Mouse (Mus musculus) common myeloid progenitor, adult 5-6 weeks (primary cell): ENCODE data around the gene Jph3. TPM values are rescaled to one million over a fixed set of nuclear protein-coding genes. Genes with fewer than 3 reads are reported as not detected.

Experiments
- ATAC-seq: replicated peaks from 2 replicates; pipeline ENCODE4 v1.8.0; 2016; ENCODE audit warnings: low read depth, mild to moderate bottlenecking, moderate TSS enrichment, inconsistent platforms; ENCODE audit not compliant: poor library complexity, severe bottlenecking
- total RNA-seq: library from RNA; stranded (forward); fragments of 200-1000, 187-1606 nt; gene quantifications from 2 replicates; pipeline ENCODE4 v1.2.3, GENCODE M21; 2017

Gene Jph3
- total RNA-seq, 1 experiment from 2014 or later: not detected

DNA sequence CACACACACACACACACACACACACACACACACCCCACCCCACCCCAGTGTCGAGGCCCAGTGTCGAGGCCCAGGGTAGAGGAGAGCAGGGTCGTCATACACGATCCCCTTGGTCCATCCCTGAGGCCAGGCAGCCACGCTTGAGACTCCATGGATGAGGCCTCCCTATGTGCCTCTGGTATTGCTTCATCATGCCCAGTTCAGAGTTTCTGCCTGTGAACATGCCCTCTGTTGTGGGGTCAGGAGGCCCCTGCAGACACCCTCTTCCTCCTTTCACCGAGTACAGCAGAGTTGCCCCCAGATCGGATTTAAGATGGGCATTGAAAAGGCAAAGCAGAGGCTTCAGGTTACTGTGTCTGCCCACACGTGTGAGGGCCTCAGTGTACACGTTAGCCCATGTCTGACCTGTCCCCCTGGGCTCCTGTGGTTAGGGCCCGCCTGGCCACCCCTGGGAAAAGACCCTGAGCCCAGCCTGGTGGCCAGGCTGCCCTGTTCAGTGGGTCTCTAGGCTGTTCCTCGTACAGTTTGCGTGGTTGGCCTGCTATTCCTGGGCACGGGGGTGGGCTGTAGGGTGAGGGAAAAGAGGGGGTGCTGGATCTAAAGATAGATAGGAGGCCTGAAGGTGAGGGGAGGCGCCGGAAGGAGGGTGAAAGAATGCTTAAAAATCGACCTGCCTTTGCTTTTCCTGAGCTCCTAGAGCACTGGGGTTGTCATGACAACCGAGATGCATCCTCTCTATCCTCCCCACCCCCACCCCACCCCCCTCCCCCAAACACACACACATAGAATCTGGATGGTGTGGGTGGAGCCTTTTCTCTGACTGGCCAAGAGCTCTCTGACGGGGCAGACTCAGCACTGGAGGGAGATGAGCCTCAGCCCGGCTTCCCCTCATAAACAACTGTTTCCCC is 41.7 kb downstream of the Jph3 start:
- ATAC-seq: no peak

DNA sequence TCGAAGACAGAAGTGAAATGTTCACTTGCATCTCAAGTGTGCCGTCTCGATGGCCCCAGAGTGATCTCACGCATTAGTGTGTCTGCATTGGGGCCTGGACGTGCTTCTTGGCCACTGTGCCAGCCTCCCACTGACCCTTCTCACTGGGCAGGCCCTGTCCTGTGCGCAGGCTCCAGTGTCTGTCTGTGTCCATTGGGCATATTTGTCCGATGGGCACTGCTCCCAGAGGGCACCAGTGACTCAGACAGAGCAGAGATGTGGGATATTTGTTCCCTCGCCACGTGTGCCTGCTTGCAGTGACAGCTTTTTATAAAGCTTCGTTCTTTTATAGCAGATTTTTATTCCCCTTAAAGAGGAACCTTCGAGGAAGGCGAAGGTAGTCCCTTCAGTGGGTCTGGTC is 44.5 kb downstream of the Jph3 start:
- no peak for ATAC-seq

DNA sequence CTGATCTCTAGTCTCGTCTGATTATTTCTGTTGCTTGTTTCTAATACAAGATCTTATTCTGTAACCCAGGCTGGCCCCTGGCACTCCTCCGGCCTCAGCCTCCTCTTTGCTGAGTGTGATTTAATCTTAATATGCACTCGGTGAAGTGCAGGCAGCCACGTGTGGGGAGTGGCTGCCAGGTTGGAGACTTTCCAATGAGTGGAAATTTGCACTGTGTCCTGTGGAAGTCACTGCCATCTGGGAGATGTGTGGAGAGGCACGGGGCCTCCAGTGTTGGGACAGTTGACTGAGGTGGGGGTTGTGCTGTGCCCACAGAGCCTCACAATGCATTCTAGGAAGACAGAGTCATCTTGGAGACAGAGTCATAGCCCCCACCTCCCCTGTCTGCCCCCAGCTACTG is 53.1 kb downstream of the Jph3 start:
- no peak for ATAC-seq

DNA sequence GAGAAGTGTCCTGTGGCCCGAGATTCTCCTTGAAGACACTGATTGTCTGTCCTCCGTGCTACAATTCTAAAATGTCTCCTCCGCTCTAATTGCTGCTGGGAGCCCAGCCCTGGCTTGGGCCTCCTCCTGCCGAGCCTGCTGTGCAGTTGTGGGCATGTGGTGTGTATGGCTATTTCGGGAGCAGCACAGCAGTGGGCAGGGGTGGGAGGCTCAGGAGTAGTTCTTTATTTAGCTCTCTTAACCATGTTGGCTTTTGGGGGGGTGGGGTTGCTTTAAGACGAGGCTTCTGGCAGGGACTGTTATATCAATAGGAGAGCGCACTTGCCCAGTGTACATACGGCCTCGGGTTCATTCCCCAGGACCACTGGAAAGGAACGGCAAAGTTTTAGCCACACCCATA is 57.1 kb downstream of the Jph3 start:
- ATAC-seq: no peak

DNA sequence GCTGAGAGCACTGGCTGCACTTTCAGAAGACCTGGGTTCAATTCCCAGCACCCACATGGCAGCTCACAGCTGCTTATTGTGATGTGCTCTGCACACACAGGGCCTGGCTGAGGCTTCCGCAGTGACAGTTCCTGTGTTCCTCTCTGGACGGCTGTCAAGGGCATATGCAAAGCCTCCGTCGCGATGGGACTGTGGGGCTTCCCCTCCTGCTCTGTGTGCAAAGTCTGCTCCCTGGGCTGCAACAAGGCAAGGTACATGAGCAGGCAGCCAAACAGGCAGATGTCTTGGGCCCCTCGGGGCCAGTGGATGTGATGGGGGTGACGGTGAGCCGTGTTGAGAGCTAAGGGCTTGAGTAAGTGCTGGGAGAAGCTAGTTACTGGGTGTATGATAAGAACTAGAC is 59.4 kb downstream of the Jph3 start:
- no peak for ATAC-seq

DNA sequence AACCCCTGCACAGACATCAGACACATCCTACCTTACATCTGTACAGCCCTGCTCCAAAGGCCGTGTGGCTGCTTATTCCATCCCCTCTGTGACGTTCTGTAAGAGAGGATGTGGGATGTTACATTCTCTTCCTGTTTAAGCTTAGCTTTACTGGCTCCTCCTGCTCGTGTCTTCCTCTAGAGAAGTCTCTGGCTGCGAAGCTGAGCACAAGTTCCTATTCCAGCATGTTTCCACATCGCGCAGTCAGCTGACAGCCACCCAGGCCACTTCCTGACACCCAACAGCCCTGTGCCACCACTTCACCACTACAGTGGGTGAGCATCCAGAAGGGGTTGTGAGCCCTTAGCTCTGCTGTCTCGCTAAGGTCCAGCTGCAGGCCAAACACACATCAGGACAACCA is 62.7 kb downstream of the Jph3 start:
- peak; percentile 81 for ATAC-seq

DNA sequence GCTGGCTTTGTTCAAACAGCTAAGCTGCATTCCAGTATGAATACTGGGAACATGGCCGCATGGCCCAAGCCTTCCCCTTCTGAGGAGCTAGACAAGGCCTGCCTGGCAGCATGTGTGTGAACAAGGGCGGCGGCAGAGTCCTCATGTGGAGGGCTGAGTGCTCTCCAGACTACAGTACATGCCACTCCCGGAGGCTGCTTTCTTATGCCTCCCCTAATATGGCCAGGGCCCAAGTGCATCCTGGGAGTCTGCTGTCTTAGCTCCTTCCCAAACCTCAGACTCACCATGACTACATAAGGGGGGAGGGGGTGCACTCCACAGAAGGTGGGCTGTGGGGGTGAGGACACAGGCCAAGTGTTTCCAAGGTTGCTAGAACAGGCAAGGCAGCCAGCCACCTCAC is 63.2 kb downstream of the Jph3 start:
- ATAC-seq: no peak

DNA sequence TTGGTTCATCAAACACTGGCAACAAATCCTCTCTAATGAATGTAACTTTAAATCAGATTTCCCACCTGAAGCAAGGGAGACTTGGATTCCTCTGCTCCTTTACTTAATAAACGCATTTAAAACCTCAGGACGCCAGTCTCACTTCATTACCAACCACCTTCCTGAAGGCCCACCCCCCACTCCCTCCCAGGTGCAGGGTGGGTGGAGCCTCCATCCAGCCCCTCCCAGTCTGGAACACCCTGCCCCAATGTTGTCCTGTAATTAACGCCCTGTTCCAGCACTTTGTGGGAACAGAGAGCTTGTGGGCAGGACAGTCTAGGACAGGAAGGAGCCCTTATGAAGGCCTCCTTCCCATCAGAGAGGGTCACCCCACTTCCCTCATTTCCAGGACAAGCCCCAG is 64.7 kb downstream of the Jph3 start:
- no peak for ATAC-seq

DNA sequence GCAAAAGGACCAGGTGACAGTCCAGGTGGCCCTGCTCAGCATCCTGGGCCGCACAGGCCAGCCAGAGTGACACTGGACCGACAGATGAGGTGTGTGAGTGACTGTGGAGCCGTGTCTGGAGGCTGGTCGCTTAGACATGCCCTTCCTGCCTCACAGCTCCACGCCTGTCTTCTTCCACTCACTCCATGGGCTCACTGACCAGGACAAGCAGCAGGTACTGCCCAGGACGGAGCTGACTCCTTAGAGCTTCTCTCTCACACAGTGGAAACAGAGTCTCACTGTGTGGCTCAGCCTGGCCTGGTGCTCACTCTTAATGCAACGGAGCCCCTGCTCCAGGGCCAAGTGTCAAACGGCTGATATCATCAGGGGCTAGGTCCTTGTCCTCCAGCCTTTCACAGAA is 66.0 kb downstream of the Jph3 start:
- ATAC-seq: no peak

DNA sequence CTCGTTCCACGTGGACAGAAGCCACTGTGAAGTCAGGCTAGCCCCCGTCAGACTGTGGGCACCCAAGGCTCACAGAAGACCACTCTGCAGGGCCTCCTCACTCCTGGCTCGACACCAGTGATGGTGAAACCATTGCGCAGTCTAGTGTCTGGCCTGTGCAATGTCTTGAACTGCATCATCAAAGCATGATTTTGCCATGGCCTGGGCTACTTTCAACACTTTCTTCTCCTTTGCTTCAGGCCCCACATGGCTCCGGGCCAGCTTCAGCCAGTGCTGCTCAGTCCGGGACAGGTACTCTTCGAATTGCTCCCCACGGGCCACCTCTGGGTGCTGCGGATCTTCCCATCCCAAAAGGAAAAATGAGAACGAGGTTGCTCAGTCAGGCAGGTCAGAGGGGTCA is 67.0 kb downstream of the Jph3 start:
- ATAC-seq: no peak

DNA sequence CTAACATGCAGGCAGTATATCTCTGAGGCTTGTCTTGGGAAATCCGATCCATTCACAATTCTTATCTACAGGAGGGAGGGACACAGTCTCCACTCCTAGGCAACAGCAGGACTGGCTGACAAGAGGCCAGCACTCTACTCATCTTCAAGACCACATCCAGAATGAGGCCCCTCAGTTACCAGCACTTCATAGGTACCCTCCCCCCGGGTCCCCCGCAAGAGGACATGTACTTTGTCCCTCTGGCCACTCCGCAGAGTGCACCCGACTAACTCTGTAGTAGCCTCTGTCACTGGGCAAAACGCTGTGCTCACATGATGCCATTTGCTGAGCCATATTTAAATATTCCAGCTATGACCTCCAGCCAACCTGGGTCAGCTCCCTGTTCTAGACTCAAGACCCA is 69.0 kb downstream of the Jph3 start:
- ATAC-seq: no peak

DNA sequence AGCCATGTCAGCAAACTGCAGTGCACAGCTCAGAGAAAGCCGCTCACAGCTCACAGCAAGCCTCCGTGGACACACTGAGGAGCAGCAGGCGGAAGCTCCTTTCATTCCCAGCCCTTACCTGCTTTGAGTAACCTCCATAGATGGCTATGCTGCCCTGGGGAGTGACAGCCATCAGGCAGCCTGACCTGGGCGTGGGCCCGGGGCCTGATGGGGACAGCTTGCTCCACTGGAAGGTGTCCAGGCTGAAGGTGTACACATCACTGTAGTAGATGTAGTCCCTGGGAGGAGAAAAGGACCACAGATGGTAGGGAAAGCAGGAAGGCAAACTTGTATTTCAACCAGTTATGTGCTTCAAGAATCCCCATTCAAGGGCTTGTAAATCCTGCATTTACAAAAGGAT is 75.4 kb downstream of the Jph3 start:
- no peak for ATAC-seq

DNA sequence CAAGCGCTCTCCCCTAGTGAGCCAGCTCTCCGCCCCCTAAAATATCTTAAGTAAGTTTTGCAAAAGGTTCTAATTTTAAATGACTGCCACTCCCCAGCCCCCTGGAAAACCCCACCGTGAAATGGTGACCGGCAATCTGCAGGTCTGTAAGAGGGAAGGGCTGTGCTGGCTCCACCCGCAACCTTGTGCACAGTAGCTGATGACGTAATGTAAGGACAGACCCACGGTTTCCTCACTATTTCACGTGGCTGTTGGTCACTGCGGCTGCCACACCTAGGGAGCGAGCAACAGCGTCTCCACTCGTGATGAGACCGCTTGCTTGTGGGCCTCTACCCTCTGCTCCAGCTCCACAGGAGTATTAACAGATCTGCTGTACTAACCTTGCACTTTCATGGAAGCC is 76.7 kb downstream of the Jph3 start:
- no peak for ATAC-seq

DNA sequence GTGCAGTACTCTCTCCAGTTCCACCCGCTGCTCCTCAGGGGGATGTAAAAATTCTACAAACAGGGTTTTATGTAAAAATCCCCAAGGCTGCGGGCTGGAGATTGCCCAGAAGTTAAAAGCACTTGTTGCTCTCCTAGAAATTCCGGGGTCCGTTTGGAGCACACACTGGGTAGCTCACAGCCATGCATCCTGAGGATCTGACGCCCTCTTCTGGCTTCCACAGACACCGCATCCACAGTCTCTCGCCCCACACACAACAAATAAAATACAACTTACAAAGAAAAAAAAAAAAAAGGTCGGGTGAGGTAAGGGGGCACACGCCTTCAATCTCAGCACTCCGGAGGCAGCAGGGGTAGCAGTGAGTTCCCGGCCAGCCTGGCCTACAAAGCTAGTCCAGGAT is 78.6 kb downstream of the Jph3 start:
- ATAC-seq: no peak

DNA sequence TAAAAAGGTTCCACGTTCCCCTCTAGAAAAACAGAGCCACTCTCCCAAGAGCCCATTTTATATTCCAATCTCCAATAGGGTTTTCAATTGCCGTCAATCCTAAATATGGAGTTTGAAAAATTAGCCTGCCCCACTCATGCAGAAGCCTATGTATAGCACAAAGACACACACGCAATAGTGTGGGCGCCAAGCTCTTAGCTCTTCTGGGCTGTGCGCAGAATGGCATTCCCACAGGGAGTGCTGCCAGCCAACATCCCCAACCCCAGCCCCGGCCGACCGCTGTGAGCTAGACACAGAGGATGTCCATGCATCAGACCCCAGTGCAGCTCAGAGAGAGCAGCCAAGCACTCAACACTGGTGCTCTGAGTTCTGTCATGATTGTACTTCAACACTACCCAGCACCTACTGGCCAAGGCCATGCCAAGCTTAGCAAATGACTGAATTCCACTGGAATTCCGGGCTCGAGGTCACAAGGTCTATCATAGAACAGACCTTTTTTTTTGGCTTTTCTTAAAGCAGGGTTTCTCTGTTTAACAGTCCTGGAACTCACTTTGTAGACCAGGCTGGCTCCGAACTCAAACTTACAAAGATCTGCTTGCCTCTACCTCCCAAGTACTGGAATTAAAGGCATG is 80.2 kb downstream of the Jph3 start:
- no peak for ATAC-seq

DNA sequence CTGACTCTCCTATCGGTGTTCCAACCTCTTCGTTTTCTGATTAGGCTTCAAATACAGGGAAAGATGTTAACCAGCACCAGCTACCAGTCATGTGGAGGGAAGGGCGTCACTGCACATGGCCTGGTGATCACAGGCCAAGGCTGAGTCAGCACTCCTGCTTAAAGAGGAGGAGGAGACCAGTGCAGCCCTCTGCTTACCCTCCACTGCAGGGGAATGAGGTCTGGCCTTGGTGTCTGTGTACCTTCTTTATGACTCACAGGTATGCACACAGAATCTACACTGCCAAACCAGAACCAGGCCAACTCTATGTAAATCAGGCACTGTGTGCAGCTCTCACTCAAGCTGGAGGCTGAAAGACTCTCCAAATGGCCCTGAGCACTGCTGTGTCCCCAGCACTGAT is 82.1 kb downstream of the Jph3 start:
- no peak for ATAC-seq

DNA sequence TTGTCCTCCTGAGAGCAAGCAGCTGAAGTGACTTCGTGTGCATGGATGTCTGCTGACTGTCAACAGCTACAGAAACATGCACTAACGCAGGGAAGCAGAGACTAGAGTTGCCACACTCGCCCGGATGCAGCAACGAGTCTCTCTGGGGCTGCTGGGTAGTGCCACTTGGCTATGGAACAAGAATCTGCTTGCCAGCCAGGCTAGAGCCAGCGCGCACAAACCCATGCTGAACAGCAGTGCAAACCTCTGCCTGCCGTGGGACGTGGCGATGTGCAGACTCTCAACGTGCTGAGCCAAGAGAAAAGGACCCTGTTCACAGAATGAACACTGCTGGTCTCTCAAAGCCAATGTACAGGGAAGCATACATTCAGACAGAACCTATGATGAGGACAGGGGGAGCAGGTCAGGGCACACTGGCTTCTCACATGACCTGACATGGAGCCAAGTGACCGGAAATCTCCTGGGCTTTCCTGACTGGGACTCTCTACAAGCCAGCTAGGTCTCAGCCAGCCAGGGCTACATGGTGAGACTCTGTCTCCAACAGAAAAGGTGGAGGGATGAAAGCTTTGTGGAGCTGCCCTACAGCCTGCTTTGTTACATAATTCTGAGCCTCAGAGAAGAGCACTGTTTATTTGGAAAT is 82.6 kb downstream of the Jph3 start:
- no peak for ATAC-seq

DNA sequence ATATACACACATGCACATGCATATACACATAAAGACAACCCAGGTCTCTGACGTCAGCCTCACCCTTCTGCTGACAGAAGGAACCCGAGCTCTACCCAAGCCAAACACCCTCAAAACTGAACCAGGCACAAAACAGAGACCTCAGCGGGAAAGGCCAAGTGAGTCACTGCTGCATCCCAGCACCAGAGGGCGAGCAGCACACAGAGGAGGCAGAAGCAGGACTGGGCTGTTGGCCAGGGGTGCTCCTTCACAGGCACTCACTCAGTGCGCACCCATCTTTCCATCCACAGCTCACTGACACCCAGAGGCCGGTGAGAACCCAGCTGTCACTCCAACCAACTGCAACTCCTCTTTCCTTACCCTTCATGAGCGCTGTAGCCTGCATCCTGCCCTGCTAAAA is 88.8 kb downstream of the Jph3 start:
- ATAC-seq: no peak

DNA sequence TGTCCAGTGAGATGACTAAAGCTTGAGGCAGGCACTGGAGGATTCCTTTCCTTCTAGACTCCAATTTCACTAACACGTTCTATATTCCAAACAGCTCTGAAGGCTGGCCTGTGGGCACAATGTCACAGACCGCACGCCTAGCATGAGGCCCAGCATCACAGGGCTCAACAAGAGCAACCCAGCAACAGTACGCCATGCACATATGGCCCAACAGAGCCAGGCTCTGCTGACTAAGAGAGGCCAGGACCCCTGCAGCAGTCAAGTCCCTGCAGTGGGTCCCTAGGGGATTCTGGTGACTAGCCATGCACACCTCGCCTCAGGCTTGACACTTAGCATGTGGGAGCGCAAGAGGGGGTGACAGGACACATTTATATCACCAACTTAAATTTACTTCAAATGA is 91.4 kb downstream of the Jph3 start:
- ATAC-seq: no peak

DNA sequence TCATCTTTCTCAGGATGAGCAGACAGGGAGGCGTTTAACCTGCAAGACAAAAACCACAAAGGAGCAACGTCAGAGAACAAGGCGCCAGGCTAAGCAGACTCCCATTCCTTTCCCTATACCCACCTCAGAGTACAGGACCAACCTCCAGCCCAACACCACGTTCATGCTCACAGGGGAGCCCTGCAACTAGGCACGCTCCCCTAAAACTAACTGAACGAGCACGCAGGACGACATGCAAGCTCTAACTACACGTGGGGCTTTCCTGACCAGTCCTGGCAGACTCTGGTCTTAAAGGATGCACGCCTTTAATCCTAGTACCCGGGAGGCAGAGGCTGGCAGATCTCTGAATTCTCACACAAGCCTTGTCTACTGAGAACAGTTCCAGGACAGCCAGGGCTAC is 91.9 kb downstream of the Jph3 start:
- no peak for ATAC-seq

DNA sequence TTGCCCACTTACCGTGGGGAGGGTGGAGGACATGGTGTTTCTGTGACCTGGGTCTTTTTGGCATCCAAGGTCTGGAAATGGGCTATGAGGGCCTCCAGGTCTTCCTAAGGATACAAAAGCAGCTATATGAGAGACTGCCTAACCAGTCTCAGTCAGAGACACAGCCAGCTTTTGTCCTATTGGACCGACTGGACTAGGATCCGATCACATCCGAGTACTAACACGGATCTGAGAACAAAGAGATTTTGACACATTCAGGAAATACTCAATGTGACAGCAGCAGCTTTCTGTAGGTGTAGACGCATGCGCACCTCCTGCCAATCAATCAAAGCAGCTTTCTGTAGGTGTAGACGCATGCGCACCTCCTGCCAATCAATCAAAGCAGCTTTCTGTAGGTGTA is 92.3 kb downstream of the Jph3 start:
- no peak for ATAC-seq
